Mouse (Mus musculus): ENCODE measurements around the gene Chrng.

Gene Chrng

GRCm38 (mm10) chr1:87204465-87204864 lies at the start of gene Chrng:
TSS of gene Chrng (plus strand) at chr1:87204657.
- in situ Hi-C loops (cut with MboI, MseI), result no loop called here

GRCm38 (mm10) chr1:87155531-87156198 lies 48.8 kb upstream of the Chrng start:
- in situ Hi-C loops (cut with MboI, MseI), result no loop called here

- in situ Hi-C loops (cut with MboI, MseI), result no loop called here
Measured at GRCm38 (mm10) chr1:87156199-87156587, 48.3 kb upstream of the Chrng start, which contains the start of gene Ecel1. TSS of gene Ecel1 (minus strand) at chr1:87156521.

GRCm38 (mm10) chr1:87159396-87159795 lies 45.1 kb upstream of the Chrng start:
- in situ Hi-C loops (cut with MboI, MseI), result no loop called here

GRCm38 (mm10) chr1:87164164-87164795 lies 40.2 kb upstream of the Chrng start:
- in situ Hi-C loops (cut with MboI, MseI), result loop anchor here (5.0 kb wide), 1 partner anchor 62 kb away; the partner anchor contains the start of gene Alpi

- in situ Hi-C loops (cut with MboI, MseI), result loop anchor here (5.0 kb wide), 1 partner anchor 62 kb away; the partner anchor contains the start of gene Alpi
Measured at GRCm38 (mm10) chr1:87164796-87165184, 39.7 kb upstream of the Chrng start.

- in situ Hi-C loops (cut with MboI, MseI), result no loop called here
Measured at GRCm38 (mm10) chr1:87170458-87170857, 34.0 kb upstream of the Chrng start.

- in situ Hi-C loops (cut with MboI, MseI), result no loop called here
Measured at GRCm38 (mm10) chr1:87171312-87171711, 33.1 kb upstream of the Chrng start.

- in situ Hi-C loops (cut with MboI, MseI), result no loop called here
Measured at GRCm38 (mm10) chr1:87172316-87172715, 32.1 kb upstream of the Chrng start.

- in situ Hi-C loops (cut with MboI, MseI), result no loop called here
Measured at GRCm38 (mm10) chr1:87174006-87174955, 30.2 kb upstream of the Chrng start.

GRCm38 (mm10) chr1:87175852-87176292 lies 28.6 kb upstream of the Chrng start:
- in situ Hi-C loops (cut with MboI, MseI), result no loop called here

- in situ Hi-C loops (cut with MboI, MseI), result no loop called here
Measured at GRCm38 (mm10) chr1:87180896-87181295, 23.6 kb upstream of the Chrng start.

- in situ Hi-C loops (cut with MboI, MseI), result no loop called here
Measured at GRCm38 (mm10) chr1:87183013-87183412, 21.4 kb upstream of the Chrng start, which contains the start of gene Prss56. TSS of gene Prss56 (plus strand) at chr1:87183313.

GRCm38 (mm10) chr1:87183998-87184750 lies 20.3 kb upstream of the Chrng start:
- in situ Hi-C loops (cut with MboI, MseI), result no loop called here

- in situ Hi-C loops (cut with MboI, MseI), result loop anchor here (5.0 kb wide), 1 partner anchor 82 kb away; the partner anchor contains the start of gene Alpi
Measured at GRCm38 (mm10) chr1:87184751-87185139, 19.7 kb upstream of the Chrng start.

GRCm38 (mm10) chr1:87185526-87185925 lies 18.9 kb upstream of the Chrng start:
- in situ Hi-C loops (cut with MboI, MseI), result loop anchor here (5.0 kb wide), 1 partner anchor 83 kb away; the partner anchor contains the start of gene Alpi

GRCm38 (mm10) chr1:87186261-87187036 lies 18.0 kb upstream of the Chrng start:
- in situ Hi-C loops (cut with MboI, MseI), result loop anchor here (5.0 kb wide), 1 partner anchor 84 kb away; the partner anchor contains the start of gene Alpi

GRCm38 (mm10) chr1:87187037-87187355 lies 17.5 kb upstream of the Chrng start:
- in situ Hi-C loops (cut with MboI, MseI), result loop anchor here (5.0 kb wide), 1 partner anchor 85 kb away; the partner anchor contains the start of gene Alpi

- in situ Hi-C loops (cut with MboI, MseI), result no loop called here
Measured at GRCm38 (mm10) chr1:87190429-87190828, 14.0 kb upstream of the Chrng start, which contains the start of gene Chrnd. TSS of gene Chrnd (plus strand) at chr1:87190607.

GRCm38 (mm10) chr1:87197296-87197695 lies 7.2 kb upstream of the Chrng start:
- in situ Hi-C loops (cut with MboI, MseI), result no loop called here

Data from T-helper 1 cell (primary cell).